Mouse (Mus musculus) heart, postnatal 36 days (tissue): Measurements from ENCODE around the gene Mdm2. TPM values are rescaled to one million over a fixed set of nuclear protein-coding genes. Genes with fewer than 3 reads are reported as not detected.

ENCODE experiments used
- total RNA-seq, 2 experiments: library from RNA; stranded (reverse); gene quantifications; 2 replicates each; pipeline ENCODE4 v1.2.3; 2021

Mdm2 gene
- total RNA-seq, 2 experiments from 2014 or later = 46.9 to 48.2 TPM

Other genes with a start within 250 kb of the Mdm2 start
- gene Cpm, start 81.3 kb downstream of the Mdm2 start, total RNA-seq = 1 to 10 TPM; 3.7 to 3.9 TPM
- 1 to 10 TPM; 6.4 to 8.8 TPM for gene Slc35e3, start 35.6 kb upstream of the Mdm2 start, total RNA-seq
- gene Nup107, start 81.9 kb upstream of the Mdm2 start, total RNA-seq = 1 to 10 TPM; 6.6 to 9.0 TPM
- 10 to 100 TPM; 50.7 to 63.9 TPM for gene Rap1b, start 135.3 kb upstream of the Mdm2 start, total RNA-seq